Mouse (Mus musculus): ENCODE results near the gene Bpi. TPM values are rescaled to one million over a fixed set of nuclear protein-coding genes. Genes with fewer than 3 reads are reported as not detected.

Bpi gene
- polyA plus RNA-seq, 1 experiment from 2014 or later, result not detected

Small RNA genes lying within 50 kb of the gene (microRNA-seq; reads per million reads assigned to microRNA genes)
- gene Mir7685, result not detected

Other genes starting within 250 kb of the Bpi start
- gene Tti1, start 229.7 kb upstream of the Bpi start, polyA plus RNA-seq (2016; fragmentation: Nextera tagmentation; extraction: Ambion mirVana), result 21.8 and 22.2 TPM in 2 replicates
- 40.4 and 42.5 TPM in 2 replicates for gene Rprd1b, start 229.6 kb upstream of the Bpi start, polyA plus RNA-seq (2016; fragmentation: Nextera tagmentation; extraction: Ambion mirVana)
- 69.4 and 69.9 TPM in 2 replicates for gene Tgm2, start 111.7 kb upstream of the Bpi start, polyA plus RNA-seq (2016; fragmentation: Nextera tagmentation; extraction: Ambion mirVana)
- 0.31 and 0.39 TPM in 2 replicates for gene D630003M21Rik, start 28.9 kb upstream of the Bpi start, polyA plus RNA-seq (2016; fragmentation: Nextera tagmentation; extraction: Ambion mirVana)
- gene Lbp, start 48.4 kb downstream of the Bpi start, polyA plus RNA-seq (2016; fragmentation: Nextera tagmentation; extraction: Ambion mirVana), result 12.9 and 14.4 TPM in 2 replicates
- gene Snhg11, start 117.5 kb downstream of the Bpi start, polyA plus RNA-seq (2016; fragmentation: Nextera tagmentation; extraction: Ambion mirVana), result 2.2 and 2.4 TPM in 2 replicates
- gene Ralgapb, start 151.8 kb downstream of the Bpi start, polyA plus RNA-seq (2016; fragmentation: Nextera tagmentation; extraction: Ambion mirVana), result 10.5 TPM in 2 replicates
- gene Adig, start 244.5 kb downstream of the Bpi start, polyA plus RNA-seq (2016; fragmentation: Nextera tagmentation; extraction: Ambion mirVana), result not detected in 2 replicates